Mouse (Mus musculus) inflammation-experienced regulatory T-cells (primary cell): ENCODE data around the gene Parp2. TPM values are rescaled to one million over a fixed set of nuclear protein-coding genes. Genes with fewer than 3 reads are reported as not detected.

Experiments
- polyA plus RNA-seq, 2 experiments: library from polyadenylated mRNA; unstranded; fragments of 100-300 nt; shearing (Covaris generic); gene quantifications; one replicate each; pipeline ENCODE4 v1.2.1; 2017

Gene Parp2
- polyA plus RNA-seq, result 10 to 100 TPM; 74.4 to 87.3 TPM

DNA sequence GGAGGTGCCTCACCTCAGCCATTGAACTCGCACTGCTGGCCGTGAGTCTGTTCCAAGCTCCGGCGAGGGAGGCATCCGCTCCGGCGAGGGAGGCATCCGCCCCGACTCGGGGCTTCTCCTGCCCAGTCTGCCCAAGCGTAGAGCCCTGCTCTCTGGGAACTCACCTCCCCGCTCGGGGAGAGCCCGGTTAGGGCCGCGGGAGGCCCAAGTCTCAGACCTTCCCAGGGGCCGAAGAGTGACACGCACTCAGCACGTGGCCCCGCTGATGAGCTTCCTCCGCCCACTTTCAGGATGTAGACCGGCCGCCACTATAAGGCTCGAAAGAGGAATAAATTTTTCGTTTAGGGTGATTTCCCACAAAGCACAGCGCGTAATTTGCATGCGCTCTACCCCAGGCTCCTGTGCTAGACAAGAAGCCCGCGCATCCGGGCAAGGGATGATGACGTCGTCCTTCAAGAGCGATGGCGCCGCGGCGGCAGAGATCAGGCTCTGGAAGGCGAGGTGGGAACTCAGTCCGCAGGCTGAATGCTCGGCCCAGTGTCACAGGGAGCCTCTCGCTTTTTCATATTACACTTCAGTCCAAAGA lies at the start of gene Parp2, which contains the start of gene Ccnb1ip1:
Parp2 (plus strand) TSS at position 355 of the 586 bp plus-strand sequence.
Ccnb1ip1 (minus strand) TSS at position 246 of the 586 bp plus-strand sequence.

GRCm38 (mm10) chr14:50785251-50785637 lies 22.4 kb upstream of the Parp2 start, which contains the start of gene Ttc5:
TSS of gene Ttc5 (minus strand) at chr14:50785519.

DNA sequence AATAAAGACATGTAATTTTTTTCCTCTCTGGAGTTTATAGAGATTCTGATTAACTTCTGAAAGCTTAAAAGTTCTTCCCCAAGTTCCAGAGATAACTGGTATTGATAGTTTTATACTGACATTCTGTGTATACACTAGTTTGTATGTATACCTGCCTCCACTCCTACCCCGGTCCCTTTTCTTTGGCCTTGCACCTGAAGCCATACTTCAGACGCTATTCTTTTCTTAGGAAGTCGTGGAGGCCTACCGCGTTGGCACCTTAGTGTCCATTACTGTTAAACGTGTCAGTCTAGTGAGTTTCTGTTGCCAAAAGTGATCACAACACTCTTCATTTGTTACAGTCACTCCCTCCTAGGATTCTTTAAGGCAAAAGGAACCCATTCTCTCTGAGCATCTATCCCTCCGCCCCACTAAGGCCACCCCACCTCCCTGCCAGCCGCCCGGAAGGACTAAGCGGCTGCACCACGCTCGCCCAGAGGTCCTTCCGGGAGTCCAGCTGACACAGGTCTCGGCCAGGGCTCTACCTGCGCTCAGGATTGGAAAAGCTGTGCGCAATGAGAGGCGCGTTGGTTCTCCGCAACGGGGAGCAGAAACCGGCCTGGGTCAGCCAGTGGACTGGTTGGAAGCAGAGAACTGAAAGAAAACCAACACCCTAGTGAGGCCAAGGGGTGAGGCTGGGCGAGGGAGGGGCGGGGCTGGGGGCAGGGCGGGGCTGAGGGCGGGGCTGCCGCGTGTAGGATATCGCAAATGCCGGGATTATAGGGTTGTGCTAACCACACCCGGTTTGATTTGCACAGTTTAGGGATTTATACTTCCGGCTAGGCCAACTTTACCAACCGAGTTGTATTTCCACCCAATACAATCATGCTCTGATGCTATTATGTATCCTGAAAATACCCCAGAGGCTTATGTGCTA lies 62.5 kb downstream of the Parp2 start, which contains the start of gene Tep1:
Tep1 (minus strand) TSS at position 672 of the 916 bp plus-strand sequence.

Other genes starting within 250 kb of the Parp2 start
- not detected for gene Olfr744, start 193.0 kb upstream of the Parp2 start, polyA plus RNA-seq
- 1 to 10 TPM in 1 of 2 experiments, under 1 TPM in 1; 0.19 to 1.2 TPM for gene Olfr745, start 168.5 kb upstream of the Parp2 start, polyA plus RNA-seq
- gene Olfr746, start 160.8 kb upstream of the Parp2 start, polyA plus RNA-seq, result not detected
- gene Olfr747, start 114.6 kb upstream of the Parp2 start, polyA plus RNA-seq, result not detected
- gene Olfr748, start 100.5 kb upstream of the Parp2 start, polyA plus RNA-seq, result under 1 TPM in 1 of 2 experiments, not detected in 1; 0.71 TPM
- gene Olfr749, start 62.7 kb upstream of the Parp2 start, polyA plus RNA-seq, result not detected
- gene Ttc5, start 22.3 kb upstream of the Parp2 start, polyA plus RNA-seq, result 100 to 1,000 TPM; 107 to 120 TPM
- gene Ccnb1ip1, start 109 bp upstream of the Parp2 start, polyA plus RNA-seq, result under 1 TPM in 1 of 2 experiments, not detected in 1; 0.37 TPM
- 10 to 100 TPM; 20.6 to 24.3 TPM for gene Tep1, start 62.7 kb downstream of the Parp2 start, polyA plus RNA-seq
- gene Klhl33, start 89.7 kb downstream of the Parp2 start, polyA plus RNA-seq, result under 1 TPM; 0.33 to 0.40 TPM
- 100 to 1,000 TPM in 1 of 2 experiments, 10 to 100 TPM in 1; 95.6 to 104 TPM for gene Osgep, start 117.1 kb downstream of the Parp2 start, polyA plus RNA-seq
- 10 to 100 TPM; 50.0 to 51.6 TPM for gene Apex1, start 117.1 kb downstream of the Parp2 start, polyA plus RNA-seq
- gene Pip4p1, start 123.0 kb downstream of the Parp2 start, polyA plus RNA-seq, result 10 to 100 TPM; 67.6 to 81.9 TPM
- 10 to 100 TPM; 47.8 to 51.5 TPM for gene Pnp, start 123.2 kb downstream of the Parp2 start, polyA plus RNA-seq
- not detected for gene Gm49342, start 136.7 kb downstream of the Parp2 start, polyA plus RNA-seq
- gene Pnp2, start 148.2 kb downstream of the Parp2 start, polyA plus RNA-seq, result 1 to 10 TPM in 1 of 2 experiments, under 1 TPM in 1; 0.95 to 1.1 TPM
- 1 to 10 TPM in 1 of 2 experiments, under 1 TPM in 1; 0.37 to 1.0 TPM for gene Rnase10, start 199.9 kb downstream of the Parp2 start, polyA plus RNA-seq
- gene Rnase9, start 234.0 kb downstream of the Parp2 start, polyA plus RNA-seq, result not detected
- gene Rnase11, start 242.3 kb downstream of the Parp2 start, polyA plus RNA-seq, result not detected
- not detected for gene Rnase12, start 249.8 kb downstream of the Parp2 start, polyA plus RNA-seq